Mouse (Mus musculus) adrenal gland, postnatal 10 days (tissue): ENCODE measurements at regions not wholly inside any gene's neighbourhood (a gene's known extent, or its start where the extent isn't known, plus 50 kb on each side); places are given as distances from the start of the nearest gene placed in this dataset.

Source experiments
- DNase-seq: peaks from one replicate; pipeline ENCODE4 v3.0.0; 2021; ENCODE audit warnings: mixed read lengths

GRCm38 (mm10) chr1:186572651-186573050 lies 133.1 kb downstream of the Tgfb2 start:
- no peak for DNase-seq

- no peak for DNase-seq
These were observed 133.7 kb downstream of the Tgfb2 start for GRCm38 (mm10) chr1:186572092-186572491.

- no peak for DNase-seq
These were observed 137.3 kb downstream of the Tgfb2 start for GRCm38 (mm10) chr1:186568496-186568895.

GRCm38 (mm10) chr1:186568076-186568475 lies 137.7 kb downstream of the Tgfb2 start:
- peak; percentile 17 for DNase-seq

- no peak for DNase-seq
These were observed 138.5 kb downstream of the Tgfb2 start for GRCm38 (mm10) chr1:186567136-186567826.

- DNase-seq: no peak
These were observed 143.8 kb downstream of the Tgfb2 start for GRCm38 (mm10) chr1:186562027-186562426.

GRCm38 (mm10) chr1:186555441-186555975 lies 150.3 kb downstream of the Tgfb2 start:
- DNase-seq: no peak

- no peak for DNase-seq
These were observed 151.2 kb downstream of the Tgfb2 start for GRCm38 (mm10) chr1:186554520-186555010.

GRCm38 (mm10) chr1:186552689-186553088 lies 153.1 kb downstream of the Tgfb2 start:
- no peak for DNase-seq

GRCm38 (mm10) chr1:186550265-186550885 lies 155.4 kb downstream of the Tgfb2 start:
- DNase-seq: peak; percentile 62

GRCm38 (mm10) chr1:186549207-186549606 lies 156.6 kb downstream of the Tgfb2 start:
- no peak for DNase-seq

GRCm38 (mm10) chr1:186546386-186547185 lies 159.2 kb downstream of the Tgfb2 start:
- no peak for DNase-seq

- no peak for DNase-seq
These were observed 165.7 kb downstream of the Tgfb2 start for GRCm38 (mm10) chr1:186540070-186540469.

- DNase-seq: no peak
These were observed 167.6 kb downstream of the Tgfb2 start for GRCm38 (mm10) chr1:186538233-186538632.

GRCm38 (mm10) chr1:186515976-186516375 lies 189.8 kb downstream of the Tgfb2 start:
- no peak for DNase-seq

GRCm38 (mm10) chr1:186515071-186515470 lies 190.7 kb downstream of the Tgfb2 start:
- no peak for DNase-seq

- no peak for DNase-seq
These were observed 191.9 kb downstream of the Tgfb2 start for GRCm38 (mm10) chr1:186513861-186514260.

GRCm38 (mm10) chr1:186510531-186510930 lies 195.3 kb downstream of the Tgfb2 start:
- DNase-seq: no peak

GRCm38 (mm10) chr1:186508358-186508757 lies 197.4 kb downstream of the Tgfb2 start:
- no peak for DNase-seq

GRCm38 (mm10) chr1:186507956-186508355 lies 197.8 kb downstream of the Tgfb2 start:
- DNase-seq: no peak

- DNase-seq: no peak
These were observed 199.3 kb downstream of the Tgfb2 start for GRCm38 (mm10) chr1:186506517-186506916.

GRCm38 (mm10) chr1:186505912-186506311 lies 199.9 kb downstream of the Tgfb2 start:
- DNase-seq: no peak
